Mouse (Mus musculus) midbrain, embryonic 15.5 days (tissue): ENCODE measurements at regions not wholly inside any gene's neighbourhood (a gene's known extent, or its start where the extent isn't known, plus 50 kb on each side); places are given as distances from the start of the nearest gene placed in this dataset.

Experiments used
- ATAC-seq: fragments of 200-750 bp; cut with Nextera tagmentation; replicated peaks from 2 replicates; pipeline ENCODE4 v1.8.0; 2017; ENCODE audit warnings: moderate TSS enrichment
- H3K27ac ChIP-seq: fragments of 300-500 bp; sonication (generic); 2 replicates; pipeline ENCODE4 v1.5.1; 2015; ENCODE audit warnings: mild to moderate bottlenecking, inconsistent platforms
- H3K27me3 ChIP-seq: fragments of 300-500 bp; sonication (generic); replicated peaks from 2 replicates; pipeline ENCODE4 v1.6.1; 2015; ENCODE audit warnings: inconsistent platforms
- H3K36me3 ChIP-seq: fragments of 300-500 bp; sonication (generic); replicated peaks from 2 replicates; pipeline ENCODE4 v1.6.1; 2015; ENCODE audit warnings: inconsistent platforms
- H3K4me1 ChIP-seq: fragments of 300-500 bp; sonication (generic); 2 replicates; pipeline ENCODE4 v1.6.1; 2015; ENCODE audit warnings: inconsistent platforms
- H3K4me2 ChIP-seq: fragments of 300-500 bp; sonication (generic); 2 replicates; pipeline ENCODE4 v1.6.1; 2015; ENCODE audit warnings: inconsistent platforms, mild to moderate bottlenecking, moderate library complexity
- H3K4me3 ChIP-seq: fragments of 300-500 bp; sonication (generic); 2 replicates; pipeline ENCODE4 v1.5.1; 2015; ENCODE audit warnings: mild to moderate bottlenecking, inconsistent platforms
- H3K9ac ChIP-seq: fragments of 300-500 bp; sonication (generic); 2 replicates; pipeline ENCODE4 v1.6.1; 2015; ENCODE audit warnings: mild to moderate bottlenecking, inconsistent platforms
- H3K9me3 ChIP-seq: fragments of 300-500 bp; sonication (generic); 2 replicates; pipeline ENCODE4 v1.6.1; 2016; ENCODE audit warnings: inconsistent platforms
- WGBS: fragments of 180-500 bp; shearing (Covaris S2); methylation state at CpG from one replicate; pipeline ENCODE4 v1.1.7; 2015; ENCODE audit warnings: mixed read lengths; 5-methylcytosine and 5-hydroxymethylcytosine counted together

- Histone ChIP-seq H3K9ac (no peak overlapping the region), H3K27ac (no peak overlapping the region), H3K4me1 (peaks cover 12% of the 10 kb centered on the region), H3K4me3 (no peak overlapping the region), H3K27me3 (no peaks in the 10 kb centered on the region), H3K4me2 (no peak overlapping the region), H3K9me3 (no peaks in the 10 kb centered on the region), H3K36me3 (no peaks in the 10 kb centered on the region)
- 72% methylated on average over 6 of the region's 6 CpGs for WGBS
- no peak for ATAC-seq
These were observed 414.0 kb downstream of the Prdm2 start for GRCm38 (mm10) chr4:142798834-142799233.

- WGBS = 85% methylated on average over 2 of the region's 2 CpGs
- ATAC-seq = no peak
- H3K27ac ChIP-seq = no peak overlapping the region
- H3K4me2 ChIP-seq = no peak overlapping the region
- no peaks in the 10 kb centered on the region for H3K36me3 ChIP-seq
- H3K4me3 ChIP-seq = no peak overlapping the region
- H3K9me3 ChIP-seq = no peaks in the 10 kb centered on the region
- H3K4me1 ChIP-seq = no peaks in the 10 kb centered on the region
- no peak overlapping the region for H3K9ac ChIP-seq
- no peaks in the 10 kb centered on the region for H3K27me3 ChIP-seq
These were observed 420.2 kb downstream of the Prdm2 start for GRCm38 (mm10) chr4:142792606-142792970.

GRCm38 (mm10) chr4:142791823-142792605 lies 420.8 kb downstream of the Prdm2 start:
- no peaks in the 10 kb centered on the region for H3K36me3 ChIP-seq
- H3K9ac ChIP-seq = no peak overlapping the region
- no peak overlapping the region for H3K4me2 ChIP-seq
- H3K9me3 ChIP-seq = no peaks in the 10 kb centered on the region
- 81% methylated on average over 3 of the region's 3 CpGs for WGBS
- no peaks in the 10 kb centered on the region for H3K4me1 ChIP-seq
- no peak overlapping the region for H3K27ac ChIP-seq
- no peak overlapping the region for H3K4me3 ChIP-seq
- H3K27me3 ChIP-seq = no peaks in the 10 kb centered on the region
- ATAC-seq = no peak

GRCm38 (mm10) chr4:142789048-142789447 lies 423.7 kb downstream of the Prdm2 start:
- Histone ChIP-seq H3K4me2 (no peak overlapping the region), H3K27me3 (no peaks in the 10 kb centered on the region), H3K4me1 (no peaks in the 10 kb centered on the region), H3K9me3 (no peaks in the 10 kb centered on the region), H3K9ac (no peak overlapping the region), H3K4me3 (no peak overlapping the region), H3K27ac (no peak overlapping the region), H3K36me3 (no peaks in the 10 kb centered on the region)
- 92% methylated on average over 7 of the region's 7 CpGs for WGBS
- ATAC-seq = no peak

GRCm38 (mm10) chr4:142785386-142785785 lies 427.4 kb downstream of the Prdm2 start:
- ATAC-seq = no peak
- Histone ChIP-seq H3K27me3 (no peaks in the 10 kb centered on the region), H3K36me3 (no peaks in the 10 kb centered on the region), H3K4me2 (no peak overlapping the region), H3K27ac (no peak overlapping the region), H3K9me3 (no peaks in the 10 kb centered on the region), H3K4me3 (no peak overlapping the region), H3K9ac (no peak overlapping the region), H3K4me1 (no peaks in the 10 kb centered on the region)
- WGBS = 90% methylated on average over 5 of the region's 5 CpGs

DNA sequence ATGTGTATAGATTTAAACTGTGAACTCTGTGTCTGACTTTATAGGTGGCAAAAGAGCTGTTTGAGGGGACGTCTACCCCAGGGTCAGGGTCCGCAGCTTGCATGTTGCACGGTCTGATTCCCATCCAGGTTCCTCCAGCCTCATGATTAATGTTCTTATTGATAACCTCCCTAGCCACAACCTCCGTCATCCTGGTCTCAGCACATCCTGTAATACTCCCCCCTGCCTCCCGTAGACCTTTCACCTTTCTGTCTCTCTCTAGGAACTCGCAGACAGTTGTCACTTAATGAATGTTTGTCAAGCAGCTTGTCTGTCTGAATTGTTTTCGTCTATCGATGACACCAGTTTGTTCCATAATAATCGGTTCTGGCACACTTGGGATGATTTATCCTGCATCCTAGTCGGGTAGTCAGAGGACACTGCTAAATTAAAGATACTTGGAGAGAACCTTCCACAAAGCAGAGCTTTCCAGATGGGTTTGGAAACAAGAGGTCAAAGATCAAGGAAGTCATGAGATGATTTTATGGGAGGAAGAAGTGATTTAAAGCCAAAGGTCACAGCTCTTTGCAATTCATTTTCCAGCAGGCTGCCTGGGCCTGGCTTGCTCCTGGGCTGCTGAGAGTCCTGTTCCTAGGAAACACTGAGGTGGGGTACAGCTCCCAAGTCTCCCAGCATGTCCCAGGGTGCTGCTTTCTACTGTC lies 435.9 kb downstream of the Prdm2 start:
- Histone ChIP-seq H3K4me3 (no peak overlapping the region), H3K27ac (no peak overlapping the region), H3K9me3 (no peaks in the 10 kb centered on the region), H3K36me3 (no peaks in the 10 kb centered on the region), H3K9ac (no peak overlapping the region), H3K27me3 (no peaks in the 10 kb centered on the region), H3K4me1 (peaks cover 23% of the 10 kb centered on the region), H3K4me2 (no peak overlapping the region)
- WGBS = 79% methylated on average over 10 of the region's 10 CpGs
- no peak for ATAC-seq

DNA sequence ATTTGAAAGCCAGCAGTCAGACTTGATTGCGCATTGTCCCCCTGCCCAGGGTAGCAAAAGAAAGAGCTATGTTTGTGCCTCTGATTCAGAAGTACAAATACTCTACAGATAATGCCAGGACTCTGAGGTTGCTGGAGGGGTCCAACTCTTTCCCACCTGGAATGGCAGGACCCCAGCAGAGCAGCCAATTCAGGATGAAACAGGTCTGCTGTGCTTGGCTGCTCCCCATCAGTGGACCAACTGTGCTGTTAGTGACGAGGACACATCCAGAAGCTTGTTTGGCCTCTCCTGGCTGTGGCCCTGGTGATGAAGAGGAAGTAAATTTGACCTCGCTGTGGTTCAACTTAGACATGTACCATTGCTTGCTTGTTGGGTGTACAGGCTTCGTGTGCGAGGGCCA lies 437.8 kb downstream of the Prdm2 start:
- WGBS = 94% methylated on average over 5 of the region's 5 CpGs
- no peak for ATAC-seq
- Histone ChIP-seq H3K9me3 (no peaks in the 10 kb centered on the region), H3K36me3 (no peaks in the 10 kb centered on the region), H3K27ac (no peak overlapping the region), H3K27me3 (no peaks in the 10 kb centered on the region), H3K4me3 (no peak overlapping the region), H3K9ac (no peak overlapping the region), H3K4me2 (no peak overlapping the region), H3K4me1 (peaks cover 35% of the 10 kb centered on the region)

GRCm38 (mm10) chr4:142773651-142774151 lies 439.1 kb downstream of the Prdm2 start:
- Histone ChIP-seq H3K9ac (no peak overlapping the region), H3K36me3 (no peaks in the 10 kb centered on the region), H3K4me2 (peak overlapping the region; percentile 28), H3K27me3 (no peaks in the 10 kb centered on the region), H3K27ac (peak overlapping the region; percentile 76), H3K4me1 (peaks cover 40% of the 10 kb centered on the region), H3K4me3 (no peak overlapping the region), H3K9me3 (no peaks in the 10 kb centered on the region)
- 21% methylated on average over 10 of the region's 10 CpGs for WGBS
- peak; percentile 19; the same call in 1 of the 2 replicates for ATAC-seq

DNA sequence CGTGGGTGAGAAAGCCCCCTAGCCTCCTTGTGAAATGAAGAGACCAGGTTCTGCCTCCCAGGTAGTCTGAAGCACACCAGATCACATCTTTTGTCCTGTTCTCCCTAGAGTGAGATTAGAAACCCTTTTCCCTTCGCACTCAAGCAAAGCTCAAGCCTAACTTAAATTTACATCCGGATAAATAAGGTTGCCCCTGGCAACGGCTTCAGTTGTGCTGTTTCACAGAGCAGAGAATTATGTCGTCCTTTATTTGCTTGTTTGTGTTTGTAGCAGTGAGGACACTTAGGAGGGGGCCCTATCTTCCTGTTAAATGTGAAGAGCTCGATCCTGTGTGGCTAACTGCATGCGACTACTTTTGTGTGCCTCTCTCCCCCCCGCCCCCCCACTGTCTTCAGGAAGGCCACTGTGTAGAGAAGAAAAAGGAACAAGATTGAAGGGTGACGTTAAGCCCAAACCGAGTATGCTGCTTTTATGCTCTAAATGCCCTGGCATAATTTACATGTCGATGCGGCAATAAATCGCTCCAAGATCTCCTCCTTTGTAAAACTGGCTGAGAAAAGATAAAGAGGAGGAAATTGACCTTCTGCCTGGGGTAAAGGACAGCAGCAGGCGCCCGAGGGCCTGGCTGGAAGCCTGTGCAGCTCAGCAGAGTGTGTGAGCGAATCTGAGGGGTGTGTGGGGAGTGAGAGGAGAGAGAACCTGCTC lies 439.9 kb downstream of the Prdm2 start:
- H3K36me3 ChIP-seq = no peaks in the 10 kb centered on the region
- no peak overlapping the region for H3K9ac ChIP-seq
- peak overlapping the region; percentile 76 for H3K27ac ChIP-seq
- H3K4me1 ChIP-seq = peaks cover 40% of the 10 kb centered on the region
- ATAC-seq = peak; percentile 66
- H3K27me3 ChIP-seq = no peaks in the 10 kb centered on the region
- H3K4me3 ChIP-seq = no peak overlapping the region
- no peaks in the 10 kb centered on the region for H3K9me3 ChIP-seq
- H3K4me2 ChIP-seq = peak overlapping the region; percentile 28
- 2% methylated on average over 16 of the region's 16 CpGs for WGBS

DNA sequence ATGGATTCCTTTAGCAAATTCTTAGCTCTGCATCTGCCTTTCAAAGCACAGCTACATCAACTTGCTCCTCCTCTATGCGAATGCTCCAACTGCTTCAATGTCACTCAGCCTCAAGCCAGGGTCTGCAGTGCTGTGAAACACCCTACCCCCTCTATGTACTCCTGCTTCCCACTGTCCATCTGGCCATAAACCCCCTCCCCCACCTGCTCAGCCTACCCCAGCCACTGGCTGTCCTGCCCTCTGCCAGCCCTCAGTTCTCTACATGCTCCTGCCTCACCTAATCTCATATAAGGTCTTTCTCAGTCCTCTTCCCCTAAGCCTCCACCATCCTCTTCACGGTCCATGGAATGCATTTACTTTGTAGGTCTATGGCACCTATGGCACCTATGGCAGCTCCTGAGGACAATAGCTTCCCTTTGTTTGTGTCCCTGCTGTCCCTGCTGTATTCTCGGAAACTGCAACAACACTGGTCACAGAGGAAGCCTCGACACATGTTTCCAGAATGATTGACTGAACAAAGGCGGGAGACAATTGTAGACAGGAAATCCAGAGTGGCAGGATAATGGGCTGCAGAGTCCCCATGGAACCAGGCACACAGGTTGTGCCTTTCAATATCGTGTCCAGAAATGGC lies 441.2 kb downstream of the Prdm2 start:
- no peak for ATAC-seq
- H3K27ac ChIP-seq = peak overlapping the region; percentile 76; the same call in 1 of the 2 replicates

GRCm38 (mm10) chr4:142770177-142770576 lies 442.6 kb downstream of the Prdm2 start:
- 0 out of 2 replicates have a peak, but pooled peaks have one; percentile 9 for ATAC-seq
- H3K9me3 ChIP-seq = no peaks in the 10 kb centered on the region
- no peak overlapping the region for H3K9ac ChIP-seq
- no peak overlapping the region for H3K4me3 ChIP-seq
- H3K36me3 ChIP-seq = no peaks in the 10 kb centered on the region
- peaks cover 40% of the 10 kb centered on the region for H3K4me1 ChIP-seq
- H3K27me3 ChIP-seq = no peaks in the 10 kb centered on the region
- no peak overlapping the region for H3K27ac ChIP-seq
- H3K4me2 ChIP-seq = no peak overlapping the region
- WGBS = under 1% methylated on average over 8 of the region's 8 CpGs

More for the DNA sequence above, 441.2 kb downstream of the Prdm2 start:
- Histone ChIP-seq H3K36me3 (no peaks in the 10 kb centered on the region), H3K9ac (no peak overlapping the region), H3K4me2 (no peak overlapping the region), H3K4me3 (no peak overlapping the region), H3K9me3 (no peaks in the 10 kb centered on the region), H3K4me1 (peaks cover 40% of the 10 kb centered on the region), H3K27me3 (no peaks in the 10 kb centered on the region)
- 19% methylated on average over 6 of the region's 6 CpGs for WGBS

DNA sequence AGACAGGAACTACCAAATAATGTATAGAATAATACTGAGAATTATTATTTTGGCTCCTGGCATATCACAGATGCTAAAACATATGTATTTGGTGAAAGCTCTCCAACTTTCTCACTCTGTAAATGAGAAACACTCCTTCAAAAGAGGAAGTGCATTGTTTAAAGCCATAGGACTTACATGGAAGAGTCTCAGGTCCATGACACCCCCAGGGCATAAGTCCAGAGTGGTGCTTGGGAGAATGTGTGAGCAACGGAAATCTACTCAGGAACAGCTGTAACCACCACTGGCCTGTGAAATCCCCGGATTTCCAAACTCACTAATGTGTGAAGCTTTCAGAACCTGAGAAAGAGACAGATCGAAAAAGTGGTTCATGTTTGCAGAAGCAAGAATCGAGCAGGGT lies 445.1 kb downstream of the Prdm2 start:
- no peak overlapping the region for H3K4me2 ChIP-seq
- H3K36me3 ChIP-seq = no peaks in the 10 kb centered on the region
- ATAC-seq = no peak
- no peak overlapping the region for H3K4me3 ChIP-seq
- H3K4me1 ChIP-seq = peaks cover 25% of the 10 kb centered on the region
- no peaks in the 10 kb centered on the region for H3K9me3 ChIP-seq
- 67% methylated on average over 4 of the region's 4 CpGs for WGBS
- no peak overlapping the region for H3K9ac ChIP-seq
- no peaks in the 10 kb centered on the region for H3K27me3 ChIP-seq
- H3K27ac ChIP-seq = no peak overlapping the region
